Mouse (Mus musculus): ENCODE measurements at regions not wholly inside any gene's neighbourhood (a gene's known extent, or its start where the extent isn't known, plus 50 kb on each side); places are given as distances from the start of the nearest gene placed in this dataset.

- no peaks in the 10 kb centered on the region for H3K27me3 ChIP-seq (ENCODE audit: control insufficient read depth, insufficient read depth, low read length, poor library complexity, severe bottlenecking)
Measured at GRCm38 (mm10) chr14:105570156-105570555, 311.8 kb downstream of the Ndfip2 start.

GRCm38 (mm10) chr14:105565827-105566226 is 307.5 kb downstream of the Ndfip2 start:
- Histone ChIP-seq H3K27ac (ENCODE audit: insufficient read depth, low read length) (no peak overlapping the region), H3K27me3 (ENCODE audit: control insufficient read depth, insufficient read depth, low read length, poor library complexity, severe bottlenecking) (no peaks in the 10 kb centered on the region), H3K36me3 (ENCODE audit: control insufficient read depth, insufficient read depth, low read length, poor library complexity, severe bottlenecking) (no peaks in the 10 kb centered on the region), H3K4me1 (ENCODE audit: control insufficient read depth, insufficient read depth, low read length) (no peaks in the 10 kb centered on the region), H3K9me3 (replicated peaks; ENCODE audit: control insufficient read depth, insufficient read depth, low read length, poor library complexity, severe bottlenecking) (no peaks in the 10 kb centered on the region), H3K9ac (ENCODE audit: low read depth, poor library complexity, severe bottlenecking) (no peak overlapping the region), H3K4me3 (ENCODE audit: low read depth, low read length) (no peak overlapping the region)
- TF ChIP-seq EP300 (IDR thresholded peaks at IDR 0.05; ENCODE audit: insufficient read depth, low read depth, low read length) (no peak), CTCF (IDR thresholded peaks at IDR 0.05; ENCODE audit: low read depth, low read length) (no peak), POLR2A (IDR thresholded peaks at IDR 0.05; ENCODE audit: insufficient read depth, low read length) (no peak)

More at GRCm38 (mm10) chr14:105570156-105570555, 311.8 kb downstream of the Ndfip2 start:
- no peaks in the 10 kb centered on the region for H3K9me3 ChIP-seq (replicated peaks; ENCODE audit: control insufficient read depth, insufficient read depth, low read length, poor library complexity, severe bottlenecking)
- no peaks in the 10 kb centered on the region for H3K36me3 ChIP-seq (ENCODE audit: control insufficient read depth, insufficient read depth, low read length, poor library complexity, severe bottlenecking)
- no peak overlapping the region for H3K4me3 ChIP-seq (ENCODE audit: low read depth, low read length)
- H3K27ac ChIP-seq (ENCODE audit: insufficient read depth, low read length): no peak overlapping the region
- no peak overlapping the region for H3K9ac ChIP-seq (ENCODE audit: low read depth, poor library complexity, severe bottlenecking)
- TF ChIP-seq CTCF (IDR thresholded peaks at IDR 0.05; ENCODE audit: low read depth, low read length): no peak
- no peak for TF ChIP-seq POLR2A (IDR thresholded peaks at IDR 0.05; ENCODE audit: insufficient read depth, low read length)
- TF ChIP-seq EP300 (IDR thresholded peaks at IDR 0.05; ENCODE audit: insufficient read depth, low read depth, low read length): no peak
- no peaks in the 10 kb centered on the region for H3K4me1 ChIP-seq (ENCODE audit: control insufficient read depth, insufficient read depth, low read length)

GRCm38 (mm10) chr14:105562843-105563242 is 304.5 kb downstream of the Ndfip2 start:
- Histone ChIP-seq H3K4me3 (ENCODE audit: low read depth, low read length) (no peak overlapping the region), H3K27ac (ENCODE audit: insufficient read depth, low read length) (no peak overlapping the region), H3K9me3 (replicated peaks; ENCODE audit: control insufficient read depth, insufficient read depth, low read length, poor library complexity, severe bottlenecking) (no peaks in the 10 kb centered on the region), H3K9ac (ENCODE audit: low read depth, poor library complexity, severe bottlenecking) (no peak overlapping the region), H3K27me3 (ENCODE audit: control insufficient read depth, insufficient read depth, low read length, poor library complexity, severe bottlenecking) (no peaks in the 10 kb centered on the region; the same call in 1 of the 2 replicates), H3K4me1 (ENCODE audit: control insufficient read depth, insufficient read depth, low read length) (no peaks in the 10 kb centered on the region), H3K36me3 (ENCODE audit: control insufficient read depth, insufficient read depth, low read length, poor library complexity, severe bottlenecking) (no peaks in the 10 kb centered on the region)
- TF ChIP-seq EP300 (IDR thresholded peaks at IDR 0.05; ENCODE audit: insufficient read depth, low read depth, low read length) (no peak), POLR2A (IDR thresholded peaks at IDR 0.05; ENCODE audit: insufficient read depth, low read length) (no peak), CTCF (IDR thresholded peaks at IDR 0.05; ENCODE audit: low read depth, low read length) (no peak)

- Histone ChIP-seq H3K4me3 (ENCODE audit: low read depth, low read length) (no peak overlapping the region), H3K9me3 (replicated peaks; ENCODE audit: control insufficient read depth, insufficient read depth, low read length, poor library complexity, severe bottlenecking) (no peaks in the 10 kb centered on the region), H3K27ac (ENCODE audit: insufficient read depth, low read length) (no peak overlapping the region), H3K4me1 (ENCODE audit: control insufficient read depth, insufficient read depth, low read length) (no peaks in the 10 kb centered on the region), H3K27me3 (ENCODE audit: control insufficient read depth, insufficient read depth, low read length, poor library complexity, severe bottlenecking) (no peaks in the 10 kb centered on the region; the same call in 1 of the 2 replicates), H3K36me3 (ENCODE audit: control insufficient read depth, insufficient read depth, low read length, poor library complexity, severe bottlenecking) (no peaks in the 10 kb centered on the region), H3K9ac (ENCODE audit: low read depth, poor library complexity, severe bottlenecking) (no peak overlapping the region)
- no peak for TF ChIP-seq POLR2A (IDR thresholded peaks at IDR 0.05; ENCODE audit: insufficient read depth, low read length)
- no peak for TF ChIP-seq CTCF (IDR thresholded peaks at IDR 0.05; ENCODE audit: low read depth, low read length)
- TF ChIP-seq EP300 (IDR thresholded peaks at IDR 0.05; ENCODE audit: insufficient read depth, low read depth, low read length): no peak
Measured at GRCm38 (mm10) chr14:105556813-105557212, 298.4 kb downstream of the Ndfip2 start.

- Histone ChIP-seq H3K4me3 (ENCODE audit: low read depth, low read length) (no peak overlapping the region), H3K27ac (ENCODE audit: insufficient read depth, low read length) (no peak overlapping the region), H3K27me3 (ENCODE audit: control insufficient read depth, insufficient read depth, low read length, poor library complexity, severe bottlenecking) (no peaks in the 10 kb centered on the region; the same call in 1 of the 2 replicates), H3K9me3 (replicated peaks; ENCODE audit: control insufficient read depth, insufficient read depth, low read length, poor library complexity, severe bottlenecking) (no peaks in the 10 kb centered on the region), H3K9ac (ENCODE audit: low read depth, poor library complexity, severe bottlenecking) (no peak overlapping the region), H3K36me3 (ENCODE audit: control insufficient read depth, insufficient read depth, low read length, poor library complexity, severe bottlenecking) (no peaks in the 10 kb centered on the region), H3K4me1 (ENCODE audit: control insufficient read depth, insufficient read depth, low read length) (no peaks in the 10 kb centered on the region)
- no peak for TF ChIP-seq EP300 (IDR thresholded peaks at IDR 0.05; ENCODE audit: insufficient read depth, low read depth, low read length)
- no peak for TF ChIP-seq POLR2A (IDR thresholded peaks at IDR 0.05; ENCODE audit: insufficient read depth, low read length)
- TF ChIP-seq CTCF (IDR thresholded peaks at IDR 0.05; ENCODE audit: low read depth, low read length): no peak
Measured at GRCm38 (mm10) chr14:105544066-105544465, 285.7 kb downstream of the Ndfip2 start.

- Histone ChIP-seq H3K4me1 (ENCODE audit: control insufficient read depth, insufficient read depth, low read length) (no peaks in the 10 kb centered on the region), H3K27ac (ENCODE audit: insufficient read depth, low read length) (no peak overlapping the region), H3K4me3 (ENCODE audit: low read depth, low read length) (no peak overlapping the region), H3K27me3 (ENCODE audit: control insufficient read depth, insufficient read depth, low read length, poor library complexity, severe bottlenecking) (no peaks in the 10 kb centered on the region; the same call in 1 of the 2 replicates), H3K9ac (ENCODE audit: low read depth, poor library complexity, severe bottlenecking) (no peak overlapping the region), H3K9me3 (replicated peaks; ENCODE audit: control insufficient read depth, insufficient read depth, low read length, poor library complexity, severe bottlenecking) (no peaks in the 10 kb centered on the region), H3K36me3 (ENCODE audit: control insufficient read depth, insufficient read depth, low read length, poor library complexity, severe bottlenecking) (no peaks in the 10 kb centered on the region)
- no peak for TF ChIP-seq CTCF (IDR thresholded peaks at IDR 0.05; ENCODE audit: low read depth, low read length)
- TF ChIP-seq POLR2A (IDR thresholded peaks at IDR 0.05; ENCODE audit: insufficient read depth, low read length): no peak
- TF ChIP-seq EP300 (IDR thresholded peaks at IDR 0.05; ENCODE audit: insufficient read depth, low read depth, low read length): no peak
Measured at GRCm38 (mm10) chr14:105542486-105543145, 284.2 kb downstream of the Ndfip2 start.
